Mouse (Mus musculus): Measurements from ENCODE around the gene Krt80. TPM values are rescaled to one million over a fixed set of nuclear protein-coding genes. Genes with fewer than 3 reads are reported as not detected.

Krt80 gene
- polyA plus RNA-seq, 1 experiment, result 0.63 TPM

DNA sequence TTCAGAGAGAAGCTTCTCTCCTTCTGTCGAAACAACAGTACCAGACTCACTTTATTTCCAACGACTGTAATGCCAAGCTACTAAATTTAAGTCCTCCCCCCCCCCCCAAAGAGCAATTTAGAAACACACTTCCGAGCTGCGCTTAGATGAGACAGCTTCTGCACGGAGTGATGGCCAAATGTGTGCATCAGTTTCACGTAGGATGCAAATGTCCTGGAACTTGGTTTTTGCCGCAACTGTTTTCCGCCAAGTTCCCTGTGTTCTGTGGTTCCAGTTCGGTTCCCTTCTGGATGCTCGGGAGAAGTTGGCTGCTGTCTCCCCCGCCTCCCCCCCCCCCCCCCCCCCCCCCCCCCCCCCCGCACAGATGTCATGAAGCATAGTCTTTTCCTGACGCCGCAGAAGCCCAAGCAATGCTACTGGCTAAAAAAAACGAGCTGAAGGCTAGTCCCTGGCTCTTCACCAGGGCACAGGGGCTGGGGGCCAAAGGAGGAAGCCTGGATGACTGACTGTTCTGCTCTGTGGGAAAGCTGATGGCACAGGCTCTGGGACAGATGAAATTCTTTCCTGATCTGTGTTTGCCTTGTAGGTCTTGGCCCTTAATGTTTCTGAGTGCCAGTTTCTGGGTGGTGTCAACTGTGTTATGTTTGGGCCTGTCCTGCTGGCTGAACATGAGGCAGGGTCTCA, 58.7 kb downstream of the Krt80 start:
- TF ChIP-seq GATA1 (IDR thresholded peaks at IDR 0.05; ENCODE audit: borderline replicate concordance, low read length) (no peak), FLI1 (IDR thresholded peaks at IDR 0.05; ENCODE audit: low read length) (no peak)
- Histone ChIP-seq H3K36me3 (replicated peaks; ENCODE audit: low read length) (no peaks in the 10 kb centered on the region), H3K27me3 (replicated peaks) (peaks cover 10% of the 10 kb centered on the region), H3K4me1 (peaks cover 64% of the 10 kb centered on the region), H3K4me3 (replicated peaks) (no peak overlapping the region), H3K9me3 (peaks cover 10% of the 10 kb centered on the region)

DNA sequence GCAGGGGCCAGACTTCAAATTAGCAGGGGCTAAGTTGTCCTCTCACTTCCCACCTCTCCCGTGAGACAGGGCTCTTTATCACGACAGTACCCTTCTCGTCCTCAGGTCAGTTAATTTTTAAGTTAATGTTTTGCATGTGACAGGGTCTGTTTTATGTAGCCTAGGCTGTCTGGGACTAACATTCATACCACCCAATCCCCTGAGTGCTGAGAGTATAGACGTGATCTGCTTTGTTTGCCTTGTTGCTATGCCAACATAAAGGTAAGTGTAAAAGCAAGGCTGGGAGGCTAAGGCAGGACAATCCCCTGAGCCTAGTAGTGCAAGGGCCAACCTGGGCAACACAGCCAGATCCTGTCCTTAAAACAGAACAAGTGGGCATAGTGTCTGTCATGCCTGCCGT, 60.5 kb downstream of the Krt80 start:
- Histone ChIP-seq H3K27me3 (replicated peaks) (peaks cover 10% of the 10 kb centered on the region), H3K9me3 (peaks cover under 1% of the 10 kb centered on the region), H3K4me3 (replicated peaks) (no peak overlapping the region), H3K36me3 (replicated peaks; ENCODE audit: low read length) (no peaks in the 10 kb centered on the region), H3K4me1 (peaks cover 48% of the 10 kb centered on the region)
- TF ChIP-seq FLI1 (IDR thresholded peaks at IDR 0.05; ENCODE audit: low read length) (no peak), GATA1 (IDR thresholded peaks at IDR 0.05; ENCODE audit: borderline replicate concordance, low read length) (no peak)

DNA sequence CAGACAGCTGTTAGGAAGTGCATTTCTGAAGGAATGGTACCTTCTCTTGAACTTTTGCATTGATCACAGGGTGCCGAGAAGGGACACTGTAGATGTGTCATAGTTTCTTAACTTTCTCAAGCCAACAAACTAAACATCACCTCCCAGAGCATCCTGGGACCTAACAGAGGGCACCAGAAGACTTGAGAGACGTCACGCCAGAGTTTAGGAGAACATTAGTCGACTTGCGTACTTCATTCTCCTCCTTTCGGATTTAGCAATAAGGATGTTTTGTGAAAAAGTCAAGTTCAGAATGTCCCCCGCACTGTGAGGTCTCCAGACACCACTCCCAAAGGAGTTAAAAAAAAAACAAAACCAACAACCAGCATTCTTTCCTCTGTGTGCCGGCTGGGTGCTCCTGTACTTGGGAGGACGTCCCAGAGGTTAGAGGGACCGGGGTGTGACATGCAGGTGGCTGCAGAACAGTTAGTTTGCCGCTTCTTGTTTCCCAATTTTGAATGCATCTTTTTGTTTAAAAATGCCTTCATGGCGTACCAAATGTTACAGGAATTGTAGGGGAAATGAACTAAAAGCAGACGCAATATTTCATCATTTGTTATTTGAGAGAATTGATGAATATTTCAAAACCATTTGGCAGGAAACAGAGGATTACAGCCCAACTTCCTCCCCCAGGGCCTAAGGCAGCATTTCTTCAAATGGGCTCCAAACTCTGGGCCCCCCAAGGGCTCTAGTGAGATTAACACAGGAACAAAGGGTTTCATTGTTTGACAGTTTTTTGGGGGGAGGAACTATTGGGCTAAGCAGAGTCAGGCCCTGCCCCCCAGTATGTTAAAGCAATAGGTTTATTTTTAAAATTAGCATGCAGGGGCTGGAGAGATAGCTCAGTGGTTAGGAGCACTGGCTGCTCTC, 61.3 kb downstream of the Krt80 start:
- Histone ChIP-seq H3K9me3 (no peaks in the 10 kb centered on the region; the same call in 1 of the 2 replicates), H3K36me3 (replicated peaks; ENCODE audit: low read length) (no peaks in the 10 kb centered on the region), H3K27me3 (replicated peaks) (peaks cover 12% of the 10 kb centered on the region), H3K4me1 (peaks cover 51% of the 10 kb centered on the region), H3K4me3 (replicated peaks) (no peak overlapping the region)
- no peak for TF ChIP-seq FLI1 (IDR thresholded peaks at IDR 0.05; ENCODE audit: low read length)
- TF ChIP-seq GATA1 (IDR thresholded peaks at IDR 0.05; ENCODE audit: borderline replicate concordance, low read length), result no peak

DNA sequence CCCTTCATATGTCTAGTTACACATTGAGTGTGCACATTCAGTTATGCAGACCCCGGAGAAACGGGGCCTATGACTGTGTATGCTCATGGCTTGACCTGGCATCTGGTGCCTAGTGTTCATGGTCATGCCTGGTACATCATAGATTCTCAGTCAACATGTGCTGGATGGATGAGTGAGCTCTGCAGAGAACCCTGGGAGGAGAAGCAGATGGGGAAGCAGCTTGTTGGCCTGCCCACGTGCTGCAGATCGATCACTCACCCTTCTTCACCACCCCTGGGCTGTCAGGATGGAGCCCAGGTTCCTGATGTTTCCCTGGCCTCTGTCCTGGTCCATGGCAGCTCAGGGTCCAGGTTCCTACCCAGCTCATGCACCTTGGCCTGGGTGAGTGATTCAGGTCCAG, 63.5 kb downstream of the Krt80 start:
- Histone ChIP-seq H3K36me3 (replicated peaks; ENCODE audit: low read length) (no peaks in the 10 kb centered on the region), H3K4me3 (replicated peaks) (no peak overlapping the region), H3K4me1 (peaks cover 54% of the 10 kb centered on the region), H3K9me3 (peaks cover 13% of the 10 kb centered on the region), H3K27me3 (replicated peaks) (peaks cover 7% of the 10 kb centered on the region)
- TF ChIP-seq FLI1 (IDR thresholded peaks at IDR 0.05; ENCODE audit: low read length), result no peak
- TF ChIP-seq GATA1 (IDR thresholded peaks at IDR 0.05; ENCODE audit: borderline replicate concordance, low read length), result no peak

DNA sequence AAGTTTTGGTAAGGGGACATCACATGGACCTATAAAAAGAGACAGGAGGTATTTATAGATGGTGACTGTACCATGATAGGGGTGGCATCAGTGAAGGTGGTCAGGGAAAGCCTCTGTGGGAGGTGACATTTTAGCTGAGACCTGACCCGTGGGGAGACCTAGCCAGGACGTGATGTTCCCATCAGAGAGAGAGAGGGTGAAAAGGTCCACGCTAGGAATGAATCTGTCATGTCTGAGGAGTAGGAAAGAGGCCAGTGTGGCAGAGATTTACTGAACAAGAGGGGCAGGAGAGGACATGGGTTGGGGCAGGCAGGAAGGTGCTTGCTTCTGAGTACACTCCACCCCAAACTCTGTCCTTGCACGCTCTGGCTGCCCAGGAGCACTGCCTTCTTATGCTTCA, 66.1 kb downstream of the Krt80 start:
- no peaks in the 10 kb centered on the region for H3K36me3 ChIP-seq (replicated peaks; ENCODE audit: low read length)
- no peak overlapping the region for H3K4me3 ChIP-seq (replicated peaks)
- TF ChIP-seq FLI1 (IDR thresholded peaks at IDR 0.05; ENCODE audit: low read length) (no peak), GATA1 (IDR thresholded peaks at IDR 0.05; ENCODE audit: borderline replicate concordance, low read length) (no peak)
- peaks cover 13% of the 10 kb centered on the region for H3K9me3 ChIP-seq
- peaks cover 56% of the 10 kb centered on the region for H3K4me1 ChIP-seq
- H3K27me3 ChIP-seq (replicated peaks), result peaks cover 7% of the 10 kb centered on the region

DNA sequence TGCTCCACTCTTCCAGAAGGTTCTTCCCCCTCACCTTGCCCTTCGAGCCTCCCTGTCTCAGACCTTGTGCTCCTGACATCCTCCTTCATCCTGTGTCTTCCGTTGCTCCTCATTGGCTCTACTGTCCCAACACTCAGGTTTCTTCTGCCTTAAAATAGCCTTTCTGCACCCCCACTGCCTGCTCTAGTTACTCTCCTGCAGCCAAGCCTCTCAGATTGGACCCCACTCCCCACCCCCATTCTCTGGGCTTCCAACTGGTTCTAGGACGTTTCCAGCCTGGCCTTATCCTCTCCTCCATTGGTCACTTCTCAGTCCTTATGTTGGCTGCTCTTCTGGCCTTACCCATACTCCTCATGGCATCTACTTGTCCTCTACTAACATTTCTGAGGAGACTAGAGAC, 67.8 kb downstream of the Krt80 start:
- Histone ChIP-seq H3K9me3 (peaks cover 13% of the 10 kb centered on the region), H3K4me3 (replicated peaks) (no peak overlapping the region), H3K4me1 (peaks cover 59% of the 10 kb centered on the region), H3K36me3 (replicated peaks; ENCODE audit: low read length) (no peaks in the 10 kb centered on the region), H3K27me3 (replicated peaks) (peaks cover 5% of the 10 kb centered on the region)
- TF ChIP-seq GATA1 (IDR thresholded peaks at IDR 0.05; ENCODE audit: borderline replicate concordance, low read length), result no peak

DNA sequence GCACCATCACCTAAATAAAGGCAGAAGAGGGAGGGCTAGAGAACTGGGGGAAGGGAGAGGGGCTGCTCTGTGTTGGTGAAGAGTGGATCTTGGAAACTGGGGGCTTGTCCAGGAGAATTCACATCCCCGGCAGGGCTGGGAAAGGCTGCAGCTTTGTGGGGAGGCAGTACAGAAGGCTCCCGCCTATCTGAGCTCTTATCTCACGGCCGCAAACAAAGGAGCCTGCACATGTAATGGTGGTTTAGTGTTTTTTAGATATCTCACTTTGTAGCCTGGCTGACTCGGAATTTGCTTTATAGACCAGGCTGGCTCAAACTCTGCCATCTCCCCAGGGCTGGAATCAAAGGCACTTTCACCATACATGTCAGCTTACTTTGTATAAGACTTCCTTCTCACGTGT, 69.8 kb downstream of the Krt80 start:
- TF ChIP-seq GATA1 (IDR thresholded peaks at IDR 0.05; ENCODE audit: borderline replicate concordance, low read length), result no peak
- no peak for TF ChIP-seq FLI1 (IDR thresholded peaks at IDR 0.05; ENCODE audit: low read length)
- Histone ChIP-seq H3K4me3 (replicated peaks) (no peak overlapping the region), H3K27me3 (replicated peaks) (peaks cover 2% of the 10 kb centered on the region), H3K4me1 (peaks cover 71% of the 10 kb centered on the region), H3K9me3 (peaks cover 13% of the 10 kb centered on the region), H3K36me3 (replicated peaks; ENCODE audit: low read length) (no peaks in the 10 kb centered on the region)

DNA sequence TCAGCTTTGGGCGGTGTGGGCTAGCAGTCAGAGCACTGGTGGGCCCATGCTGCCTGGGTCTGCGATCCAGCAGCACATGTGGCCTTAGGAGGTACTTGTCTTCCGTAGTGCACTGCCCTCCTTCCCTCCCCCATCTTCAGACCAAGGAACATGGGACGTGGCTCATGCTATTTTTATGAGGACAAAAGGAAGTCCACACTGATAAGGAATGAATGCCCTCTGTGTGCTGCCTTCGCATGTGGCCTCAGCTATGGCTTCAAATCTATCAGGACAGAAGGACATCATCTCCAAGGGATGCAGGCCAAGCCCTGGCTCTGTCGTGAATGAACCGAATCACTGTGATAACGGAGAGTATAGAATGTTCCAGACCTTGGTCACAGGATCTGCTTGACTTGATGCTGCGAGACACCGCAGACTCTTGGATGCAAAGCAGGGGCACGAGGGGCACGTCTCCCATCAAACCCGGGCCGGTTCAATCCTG, 70.4 kb downstream of the Krt80 start:
- TF ChIP-seq FLI1 (IDR thresholded peaks at IDR 0.05; ENCODE audit: low read length) (no peak), GATA1 (IDR thresholded peaks at IDR 0.05; ENCODE audit: borderline replicate concordance, low read length) (no peak)
- Histone ChIP-seq H3K36me3 (replicated peaks; ENCODE audit: low read length) (no peaks in the 10 kb centered on the region), H3K4me3 (replicated peaks) (peak overlapping the region; percentile 78), H3K9me3 (peaks cover 13% of the 10 kb centered on the region), H3K4me1 (peaks cover 77% of the 10 kb centered on the region), H3K27me3 (replicated peaks) (peaks cover 2% of the 10 kb centered on the region)

DNA sequence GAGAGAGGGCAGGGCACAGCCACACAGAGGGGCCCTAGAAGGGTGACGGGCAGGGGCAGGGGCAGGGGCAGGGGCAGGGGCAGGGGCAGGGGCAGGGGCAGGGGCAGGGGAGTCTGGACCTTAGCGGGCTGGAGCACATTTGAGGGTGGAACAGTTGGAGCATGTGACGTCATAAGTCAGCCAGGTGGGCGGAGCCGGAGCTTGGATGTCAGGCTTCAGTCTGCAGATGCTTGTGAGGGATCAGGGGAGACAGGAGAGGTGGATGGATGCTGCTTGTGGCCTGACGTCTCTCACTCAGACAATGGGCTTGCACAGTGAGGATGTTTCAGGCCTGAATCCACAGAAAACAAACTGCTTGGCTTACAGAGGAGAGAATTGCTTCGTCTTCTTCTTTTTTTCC, 71.4 kb downstream of the Krt80 start:
- Histone ChIP-seq H3K4me1 (peaks cover 78% of the 10 kb centered on the region), H3K27me3 (replicated peaks) (peaks cover 3% of the 10 kb centered on the region), H3K4me3 (replicated peaks) (peak overlapping the region; percentile 64), H3K36me3 (replicated peaks; ENCODE audit: low read length) (no peaks in the 10 kb centered on the region), H3K9me3 (peaks cover 13% of the 10 kb centered on the region)
- TF ChIP-seq FLI1 (IDR thresholded peaks at IDR 0.05; ENCODE audit: low read length), result no peak

DNA sequence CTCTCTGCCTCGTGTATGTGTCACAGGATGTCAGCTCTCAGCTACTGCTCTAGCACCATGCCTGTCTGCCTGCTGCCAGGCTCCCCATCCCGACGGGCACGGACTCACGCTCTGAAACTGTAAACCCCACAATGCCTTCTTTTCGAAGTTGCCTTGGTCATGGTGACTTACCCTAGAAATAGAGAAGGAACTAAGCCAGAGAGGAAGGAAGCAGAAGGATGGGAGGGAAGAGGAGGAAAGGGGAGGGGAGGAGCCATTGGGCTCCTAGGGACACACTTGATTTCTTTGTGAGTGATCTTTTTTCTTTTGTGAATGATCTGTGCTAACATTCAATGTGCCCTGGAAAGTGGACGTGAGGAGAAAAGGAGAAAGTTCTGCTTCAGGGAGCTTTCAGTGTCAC, 72.0 kb downstream of the Krt80 start:
- H3K4me3 ChIP-seq (replicated peaks), result peak overlapping the region; percentile 81
- TF ChIP-seq FLI1 (IDR thresholded peaks at IDR 0.05; ENCODE audit: low read length) (no peak), GATA1 (IDR thresholded peaks at IDR 0.05; ENCODE audit: borderline replicate concordance, low read length) (no peak)

More for the DNA sequence above, 72.0 kb downstream of the Krt80 start:
- H3K27me3 ChIP-seq (replicated peaks), result peaks cover 4% of the 10 kb centered on the region
- peaks cover 81% of the 10 kb centered on the region for H3K4me1 ChIP-seq
- peaks cover 8% of the 10 kb centered on the region for H3K9me3 ChIP-seq
- H3K36me3 ChIP-seq (replicated peaks; ENCODE audit: low read length), result peaks cover 3% of the 10 kb centered on the region

Other genes starting within 250 kb of the Krt80 start
- gene Acvrl1, start 241.6 kb downstream of the Krt80 start, polyA plus RNA-seq (2012; ENCODE audit: insufficient read depth, low replicate concordance), result 2.1 and 7.9 TPM in 2 replicates
- 6.1 and 8.2 TPM in 2 replicates for gene Acvr1b, start 196.1 kb downstream of the Krt80 start, polyA plus RNA-seq (2012; ENCODE audit: insufficient read depth, low replicate concordance)
- 0.47 TPM in 1 of 2 replicates, not detected in the other for gene Grasp, start 146.0 kb downstream of the Krt80 start, polyA plus RNA-seq (2012; ENCODE audit: insufficient read depth, low replicate concordance)
- 2.9 and 6.8 TPM in 2 replicates for gene Nr4a1, start 115.9 kb downstream of the Krt80 start, polyA plus RNA-seq (2012; ENCODE audit: insufficient read depth, low replicate concordance)
- 36.9 and 65.9 TPM in 2 replicates for gene Atg101, start 85.9 kb downstream of the Krt80 start, polyA plus RNA-seq (2012; ENCODE audit: insufficient read depth, low replicate concordance)
- 2.1 TPM in 1 of 2 replicates, not detected in the other for gene 6030408B16Rik, start 77.0 kb downstream of the Krt80 start, polyA plus RNA-seq (2012; ENCODE audit: insufficient read depth, low replicate concordance)
- not detected in 2 replicates for gene Krt7, start 40.9 kb upstream of the Krt80 start, polyA plus RNA-seq (2012; ENCODE audit: insufficient read depth, low replicate concordance)
- not detected in 2 replicates for gene Krt87, start 68.6 kb upstream of the Krt80 start, polyA plus RNA-seq (2012; ENCODE audit: insufficient read depth, low replicate concordance)
- gene Krt88, start 77.6 kb upstream of the Krt80 start, polyA plus RNA-seq (2012; ENCODE audit: insufficient read depth, low replicate concordance), result 2.8 TPM in 1 of 2 replicates, not detected in the other
- gene Krt81, start 93.6 kb upstream of the Krt80 start, polyA plus RNA-seq (2012; ENCODE audit: insufficient read depth, low replicate concordance), result not detected in 2 replicates
- not detected in 2 replicates for gene Krt86, start 103.3 kb upstream of the Krt80 start, polyA plus RNA-seq (2012; ENCODE audit: insufficient read depth, low replicate concordance)
- gene Krt83, start 121.3 kb upstream of the Krt80 start, polyA plus RNA-seq (2012; ENCODE audit: insufficient read depth, low replicate concordance), result not detected in 2 replicates
- not detected in 2 replicates for gene Gm49425, start 147.1 kb upstream of the Krt80 start, polyA plus RNA-seq (2012; ENCODE audit: insufficient read depth, low replicate concordance)
- gene Krt84, start 162.7 kb upstream of the Krt80 start, polyA plus RNA-seq (2012; ENCODE audit: insufficient read depth, low replicate concordance), result not detected in 2 replicates
- gene Krt82, start 180.5 kb upstream of the Krt80 start, polyA plus RNA-seq (2012; ENCODE audit: insufficient read depth, low replicate concordance), result not detected in 2 replicates
- gene Krt90, start 192.8 kb upstream of the Krt80 start, polyA plus RNA-seq (2012; ENCODE audit: insufficient read depth, low replicate concordance), result not detected in 2 replicates
- gene Krt75, start 203.7 kb upstream of the Krt80 start, polyA plus RNA-seq (2012; ENCODE audit: insufficient read depth, low replicate concordance), result not detected in 2 replicates

Data from megakaryocyte, embryonic 14.5 days (primary cell).